Mouse (Mus musculus): ENCODE data around the gene Sh3rf1.

The Sh3rf1 gene

DNA sequence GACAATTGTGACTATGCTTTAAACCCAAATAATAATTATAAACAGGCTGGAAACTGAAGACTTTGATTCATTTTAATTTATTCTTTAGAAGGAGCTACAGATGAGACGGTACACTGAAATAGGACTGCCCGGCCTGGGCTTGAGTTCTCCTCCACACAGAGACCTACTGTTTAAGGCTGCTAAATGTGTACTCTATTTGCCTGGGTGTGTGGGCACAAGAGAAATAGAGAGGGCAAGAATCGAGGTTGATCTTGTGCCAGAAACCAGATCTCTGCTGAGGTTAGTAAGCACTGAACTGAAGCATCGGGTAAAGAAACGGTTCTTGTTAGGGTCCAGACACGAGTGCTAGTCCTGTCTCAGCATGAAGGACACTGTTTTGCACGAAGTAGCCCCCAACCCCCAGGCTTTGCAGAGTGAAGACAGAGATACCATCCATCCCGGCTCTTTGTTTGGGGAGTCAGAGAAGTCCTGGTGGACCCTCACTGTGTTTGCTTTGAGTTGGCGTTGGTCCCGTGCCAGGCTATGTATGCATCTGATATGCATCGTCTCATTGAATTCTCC is 64.4 kb downstream of the Sh3rf1 start:
- no peak for DNase-seq

GRCm38 (mm10) chr8:61288676-61289075 is 65.0 kb downstream of the Sh3rf1 start:
- DNase-seq, result no peak

DNA sequence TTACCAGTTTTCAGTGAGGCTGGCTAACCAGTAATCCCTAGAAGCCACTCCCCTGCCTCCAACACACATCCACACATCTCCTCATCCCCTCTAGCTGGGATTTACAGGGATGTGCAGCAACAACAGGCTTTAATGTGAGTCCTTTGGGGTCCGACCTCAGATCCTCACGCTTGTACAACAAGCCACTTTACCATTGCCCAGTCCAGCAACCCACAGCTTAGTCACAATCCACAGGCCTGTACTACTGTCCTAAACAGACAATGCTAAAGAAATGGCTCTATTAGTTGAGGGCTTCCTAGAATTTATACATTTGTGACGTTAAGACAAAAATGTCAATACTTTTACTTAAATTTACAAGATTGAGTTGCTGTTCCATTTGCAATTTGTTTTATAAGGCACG is 71.4 kb downstream of the Sh3rf1 start:
- DNase-seq, result no peak

GRCm38 (mm10) chr8:61295441-61295840 is 71.8 kb downstream of the Sh3rf1 start:
- no peak for DNase-seq

- DNase-seq, result no peak
Measured at GRCm38 (mm10) chr8:61298828-61299227, 75.2 kb downstream of the Sh3rf1 start.

DNA sequence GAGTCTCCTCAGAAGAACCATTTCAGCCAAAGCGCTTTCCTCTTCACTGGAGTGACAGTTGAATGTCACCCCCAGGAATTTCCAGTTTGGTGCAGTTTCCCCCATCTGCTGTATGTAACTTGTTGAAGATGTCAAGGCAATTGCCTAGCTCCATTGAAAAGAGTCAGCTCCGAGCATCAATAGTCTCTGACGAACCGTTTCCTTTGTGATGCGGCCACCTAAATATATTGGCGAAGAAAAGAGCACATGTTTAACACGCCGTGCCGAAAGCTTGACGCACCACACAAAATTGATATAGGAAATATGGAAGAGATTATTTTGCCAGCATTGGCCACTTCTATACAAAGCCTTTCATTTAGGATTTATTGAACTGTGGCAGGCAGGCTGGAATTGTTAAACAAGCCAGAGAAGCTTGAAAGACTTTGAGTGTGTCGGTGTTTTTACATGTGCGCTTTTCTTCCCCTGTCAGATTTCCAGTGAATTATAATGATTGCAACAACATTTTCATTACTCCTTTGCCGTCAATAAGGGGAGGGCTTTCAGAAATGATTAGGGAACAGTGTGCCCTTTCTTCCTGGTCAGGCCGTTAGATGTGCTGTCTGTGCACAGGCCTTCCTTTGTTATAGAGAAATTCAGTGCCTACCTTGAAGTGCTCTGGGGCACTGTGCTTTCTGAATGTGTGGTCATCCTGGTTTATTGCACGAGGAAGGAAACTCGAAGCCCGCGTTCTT is 77.8 kb downstream of the Sh3rf1 start:
- no peak for DNase-seq

- DNase-seq, result no peak
Measured at GRCm38 (mm10) chr8:61302029-61302368, 78.3 kb downstream of the Sh3rf1 start.

GRCm38 (mm10) chr8:61305451-61306070 is 81.9 kb downstream of the Sh3rf1 start:
- no peak for DNase-seq

- no peak for DNase-seq
Measured at GRCm38 (mm10) chr8:61306501-61307112, 82.9 kb downstream of the Sh3rf1 start.

DNA sequence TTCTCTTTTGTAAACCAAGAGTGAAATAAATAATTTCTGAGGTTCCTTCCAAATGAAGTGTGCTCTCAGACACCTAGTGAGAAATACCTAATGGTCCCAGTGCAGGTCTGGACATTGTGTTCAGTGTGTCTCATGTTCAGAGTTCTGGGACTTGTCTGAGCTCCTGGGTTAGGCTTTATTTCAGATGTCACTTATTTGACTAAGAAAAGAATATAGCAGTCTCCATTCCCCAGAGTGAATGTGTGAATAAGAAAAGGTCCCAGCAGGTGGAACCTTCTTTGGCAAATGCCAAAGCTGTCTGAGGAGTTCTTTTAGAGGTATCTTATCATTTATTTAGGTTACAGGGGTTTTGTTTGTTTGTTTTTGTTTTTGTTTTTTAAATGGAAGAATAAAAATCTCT is 85.2 kb downstream of the Sh3rf1 start:
- DNase-seq, result no peak

- DNase-seq, result no peak
Measured at GRCm38 (mm10) chr8:61309530-61310402, 86.1 kb downstream of the Sh3rf1 start.

- no peak for DNase-seq
Measured at GRCm38 (mm10) chr8:61310403-61310871, 86.8 kb downstream of the Sh3rf1 start.

DNA sequence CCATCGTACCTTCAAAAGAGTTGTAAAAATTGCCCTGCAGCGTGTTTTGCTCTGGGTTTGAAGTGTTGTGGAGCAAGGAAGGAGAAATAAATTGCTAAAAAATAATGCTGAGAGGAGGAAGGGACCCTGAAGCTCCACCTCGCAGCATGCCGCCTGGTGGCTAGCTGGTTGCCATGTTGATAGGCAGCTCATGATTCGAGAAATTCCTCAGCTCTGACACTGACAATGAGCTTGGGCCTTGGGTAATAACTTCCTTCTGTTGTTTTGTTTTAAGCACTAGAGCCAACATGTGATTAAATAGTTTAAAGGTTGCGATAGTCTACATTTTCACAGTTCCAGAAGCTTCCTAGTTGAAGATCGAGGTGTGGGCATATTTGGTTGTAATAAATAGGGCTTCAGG is 89.3 kb downstream of the Sh3rf1 start:
- peak; percentile 32 to 49 for DNase-seq

DNA sequence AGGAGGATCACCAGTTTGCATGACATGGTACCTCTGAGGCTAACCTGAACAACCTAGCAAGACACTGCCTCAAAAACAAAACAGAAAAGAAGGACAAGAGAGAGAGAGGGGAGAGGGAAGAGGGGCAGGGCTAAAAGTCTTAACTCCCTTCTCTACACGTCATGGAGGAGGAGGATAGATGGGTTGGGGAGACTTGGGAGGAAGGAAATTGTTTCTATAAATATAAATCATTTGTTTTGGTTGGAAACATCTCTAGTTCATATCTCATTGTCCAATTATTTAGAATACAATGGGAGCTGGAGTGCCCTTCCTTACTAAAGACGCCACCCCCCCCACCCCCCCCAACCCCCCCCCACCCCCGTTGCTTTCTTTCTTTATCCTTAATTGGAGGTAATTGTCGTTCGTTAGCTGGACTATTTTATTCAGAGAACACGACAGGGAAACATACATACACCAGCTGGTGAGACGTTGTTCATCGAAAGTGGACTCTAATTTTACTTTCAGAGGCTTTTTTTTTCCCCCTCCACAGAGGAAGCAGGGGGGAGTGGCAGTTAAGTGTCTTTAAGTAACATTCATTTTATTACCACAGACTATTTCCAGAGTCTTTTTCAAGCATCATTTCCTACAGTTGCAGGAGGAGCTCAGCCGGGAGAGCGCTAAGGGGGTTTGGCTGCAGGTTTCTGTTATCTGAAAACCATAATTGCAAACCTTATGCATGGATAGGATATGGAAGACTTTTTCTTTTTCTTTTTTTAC is 92.5 kb downstream of the Sh3rf1 start:
- no peak for DNase-seq

- peak in 1 of 2 experiments; percentile 50 for DNase-seq
Measured at GRCm38 (mm10) chr8:61316813-61317534, 93.3 kb downstream of the Sh3rf1 start.

DNA sequence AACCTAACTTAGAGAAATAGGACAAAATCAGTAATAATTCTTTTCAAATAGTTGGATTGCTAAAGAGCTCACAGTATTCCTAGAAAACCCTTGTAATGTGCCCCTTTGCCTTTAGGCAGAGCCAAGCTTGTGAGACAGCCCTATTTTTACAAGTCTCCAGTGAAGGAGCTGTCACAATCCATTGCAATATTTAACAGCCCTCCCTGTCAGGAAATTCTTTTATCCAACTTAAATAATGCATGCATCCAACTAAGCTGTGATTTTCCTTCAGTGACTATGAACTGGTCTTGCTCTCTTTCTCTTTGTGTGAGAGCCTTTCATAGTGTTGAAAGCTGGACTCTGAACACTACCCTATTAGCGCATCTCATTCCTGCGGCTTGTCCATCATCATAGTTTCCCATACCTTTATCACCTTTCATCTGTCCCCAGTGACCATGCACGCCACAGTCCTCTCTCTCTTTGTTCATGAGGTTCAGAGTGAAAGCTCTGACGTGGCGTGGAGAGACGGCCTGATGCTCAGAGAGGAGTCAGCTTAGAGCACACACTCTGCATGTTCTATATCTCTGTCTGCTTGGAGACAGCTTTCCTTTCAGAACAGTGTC is 94.0 kb downstream of the Sh3rf1 start:
- DNase-seq, result no peak

GRCm38 (mm10) chr8:61321216-61321615 is 97.5 kb downstream of the Sh3rf1 start:
- DNase-seq, result no peak

- DNase-seq, result no peak
Measured at GRCm38 (mm10) chr8:61321780-61322179, 98.1 kb downstream of the Sh3rf1 start.

- no peak for DNase-seq
Measured at GRCm38 (mm10) chr8:61322462-61322861, 98.8 kb downstream of the Sh3rf1 start.

DNA sequence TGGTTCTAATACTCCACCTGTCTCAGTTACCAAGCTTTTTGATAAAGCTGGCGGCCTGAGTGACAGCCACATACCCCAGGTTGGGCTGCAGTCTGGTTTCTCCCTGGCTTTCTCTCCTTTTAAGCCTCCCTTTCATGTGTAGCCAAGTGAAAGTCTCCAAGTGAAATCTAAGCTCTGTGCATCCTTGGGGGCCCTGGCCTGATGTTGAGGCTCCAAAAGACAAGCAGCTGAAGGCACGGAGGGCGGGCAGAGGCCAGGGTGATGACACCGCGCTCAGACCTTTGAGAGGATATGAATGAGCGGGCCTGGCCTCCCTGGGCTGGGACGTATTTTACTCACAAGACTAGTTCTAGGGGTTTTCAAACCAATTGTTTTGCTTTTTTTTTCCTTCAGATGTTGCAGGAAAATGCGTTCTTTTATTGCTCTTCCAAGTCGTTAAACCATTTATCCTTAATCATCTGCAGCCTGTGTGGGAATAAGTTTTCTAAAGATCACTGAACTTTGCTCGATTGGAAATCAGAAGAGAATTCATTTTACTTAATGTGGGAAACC is 100.8 kb downstream of the Sh3rf1 start:
- no peak for DNase-seq
